Comparison of ENCODE assay signal across 19 mouse cellular contexts in genomic region chr3:154215309-154215708, GRCm38 (mm10).
"Had no signal": no experiment of that assay in that cellular context is flagged by ENCODE, and none has a peak within 500 bp of the region (broad histone marks: within the 10 kb centered on the region; RNA-seq: fewer than 3 reads in every experiment).

No protein-coding gene starts in this region.

- H3K9ac ChIP-seq: kidney, embryonic 15.5 days; liver, embryonic 15.5 days; neural tube, embryonic 12.5 days; neural tube, embryonic 15.5 days had no signal

- H3K27me3 ChIP-seq: kidney, embryonic 15.5 days; liver, embryonic 15.5 days; neural tube, embryonic 12.5 days; neural tube, embryonic 15.5 days had no signal

- H3K27ac ChIP-seq: kidney, embryonic 15.5 days; left cerebral cortex, adult 2 months; liver, embryonic 15.5 days; neural tube, embryonic 12.5 days; neural tube, embryonic 15.5 days; stomach, postnatal 0 days had no signal

- H3K36me3 ChIP-seq: kidney, embryonic 15.5 days; liver, embryonic 15.5 days; neural tube, embryonic 12.5 days; neural tube, embryonic 15.5 days had no signal

- H3K9me3 ChIP-seq: kidney, embryonic 15.5 days; liver, embryonic 15.5 days; neural tube, embryonic 12.5 days; neural tube, embryonic 15.5 days had no signal

- DNase-seq: kidney, adult 8-10 months; kidney, postnatal 10 days; layer of hippocampus, postnatal 36 days; lung, adult 2 months; lung, postnatal 36 days; midbrain, embryonic 14.5 days; right cerebral cortex, adult 18-20 months; right cerebral cortex, postnatal 14 days; right cerebral cortex, postnatal 4 days; thymus, adult 2 months; thymus, postnatal 14 days; thymus, postnatal 4 days had no signal

- H3K4me2 ChIP-seq: kidney, embryonic 15.5 days; liver, embryonic 15.5 days; midbrain, embryonic 11.5 days; neural tube, embryonic 12.5 days; neural tube, embryonic 15.5 days had no signal

- H3K4me3 ChIP-seq: kidney, embryonic 15.5 days; left cerebral cortex, adult 2 months; liver, embryonic 15.5 days; neural tube, embryonic 12.5 days; neural tube, embryonic 15.5 days had no signal

- H3K4me1 ChIP-seq: neural tube, embryonic 12.5 days had no signal
